Mouse (Mus musculus): ENCODE results near the gene Abi3bp. TPM values are rescaled to one million over a fixed set of nuclear protein-coding genes. Genes with fewer than 3 reads are reported as not detected.

The Abi3bp gene
- polyA plus RNA-seq, 1 experiment from 2014 or later, result 1.8 TPM

GRCm38 (mm10) chr16:56478575-56479191 lies 1.0 kb downstream of the Abi3bp start:
- ATAC-seq (ENCODE audit: extremely low read depth, insufficient number of reproducible peaks, low FRiP score, low TSS enrichment), result no peak
- 31% methylated on average over 12 of the region's 12 CpGs for WGBS

GRCm38 (mm10) chr16:56483466-56483865 lies 5.8 kb downstream of the Abi3bp start:
- Histone ChIP-seq H3K9me3 (no peaks in the 10 kb centered on the region), H3K4me1 (no peaks in the 10 kb centered on the region), H3K4me2 (no peak overlapping the region), H3K4me3 (no peak overlapping the region), H3K9ac (no peak overlapping the region), H3K27me3 (replicated peaks) (no peaks in the 10 kb centered on the region), H3K27ac (replicated peaks) (no peak overlapping the region), H3K36me3 (no peaks in the 10 kb centered on the region)
- ATAC-seq (ENCODE audit: extremely low read depth, insufficient number of reproducible peaks, low FRiP score, low TSS enrichment), result no peak
- WGBS, result 88% methylated on average over 10 of the region's 10 CpGs

More at GRCm38 (mm10) chr16:56478575-56479191, 1.0 kb downstream of the Abi3bp start:
- H3K27ac ChIP-seq (replicated peaks), result no peak overlapping the region
- peaks cover 6% of the 10 kb centered on the region; the same call in 1 of the 2 replicates for H3K4me1 ChIP-seq
- H3K9me3 ChIP-seq, result no peaks in the 10 kb centered on the region
- peak overlapping the region; percentile 44 for H3K4me3 ChIP-seq
- no peaks in the 10 kb centered on the region for H3K27me3 ChIP-seq (replicated peaks)
- peak overlapping the region; percentile 62 for H3K4me2 ChIP-seq
- no peaks in the 10 kb centered on the region for H3K36me3 ChIP-seq
- peak overlapping the region; percentile 61 for H3K9ac ChIP-seq

GRCm38 (mm10) chr16:56486461-56486860 lies 8.8 kb downstream of the Abi3bp start:
- no peaks in the 10 kb centered on the region for H3K9me3 ChIP-seq
- no peaks in the 10 kb centered on the region for H3K27me3 ChIP-seq (replicated peaks)
- no peak overlapping the region for H3K9ac ChIP-seq
- 40% methylated on average over 4 of the region's 4 CpGs for WGBS
- no peak overlapping the region for H3K4me3 ChIP-seq
- no peaks in the 10 kb centered on the region for H3K4me1 ChIP-seq
- no peak for ATAC-seq (ENCODE audit: extremely low read depth, insufficient number of reproducible peaks, low FRiP score, low TSS enrichment)
- no peaks in the 10 kb centered on the region for H3K36me3 ChIP-seq
- H3K27ac ChIP-seq (replicated peaks), result no peak overlapping the region
- H3K4me2 ChIP-seq, result no peak overlapping the region

DNA sequence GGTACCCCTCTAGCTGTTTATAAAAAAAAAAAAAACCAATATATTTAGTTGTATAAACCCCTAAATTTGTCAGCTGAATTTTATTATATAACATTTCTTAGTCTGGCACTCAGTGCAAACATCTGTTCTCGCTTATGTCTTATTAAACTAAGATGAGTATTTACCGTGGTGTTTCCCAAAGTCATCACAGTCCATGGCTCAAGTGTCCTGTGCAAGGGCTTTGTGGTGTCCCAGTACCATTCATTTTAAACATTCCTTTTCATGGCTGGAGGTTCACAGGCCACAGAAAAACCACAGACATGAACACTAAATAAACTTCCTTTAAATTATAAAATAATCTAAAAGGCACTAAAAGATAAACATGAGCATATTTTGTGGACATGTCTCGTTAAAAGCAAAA lies 13.2 kb downstream of the Abi3bp start:
- 70% methylated on average over 3 of the region's 3 CpGs for WGBS
- Histone ChIP-seq H3K27me3 (replicated peaks) (no peaks in the 10 kb centered on the region), H3K9ac (no peak overlapping the region), H3K9me3 (no peaks in the 10 kb centered on the region), H3K4me2 (no peak overlapping the region), H3K4me3 (no peak overlapping the region), H3K27ac (replicated peaks) (no peak overlapping the region), H3K4me1 (no peaks in the 10 kb centered on the region), H3K36me3 (no peaks in the 10 kb centered on the region)
- ATAC-seq (ENCODE audit: extremely low read depth, insufficient number of reproducible peaks, low FRiP score, low TSS enrichment), result no peak

GRCm38 (mm10) chr16:56495266-56495665 lies 17.6 kb downstream of the Abi3bp start:
- no peak overlapping the region for H3K27ac ChIP-seq (replicated peaks)
- no peak overlapping the region for H3K9ac ChIP-seq
- no peak for ATAC-seq (ENCODE audit: extremely low read depth, insufficient number of reproducible peaks, low FRiP score, low TSS enrichment)

GRCm38 (mm10) chr16:56496743-56497142 lies 19.1 kb downstream of the Abi3bp start:
- no peak for ATAC-seq (ENCODE audit: extremely low read depth, insufficient number of reproducible peaks, low FRiP score, low TSS enrichment)
- H3K4me2 ChIP-seq, result no peak overlapping the region
- no peaks in the 10 kb centered on the region; the same call in 1 of the 2 replicates for H3K4me1 ChIP-seq
- H3K4me3 ChIP-seq, result no peak overlapping the region
- H3K27me3 ChIP-seq (replicated peaks), result no peaks in the 10 kb centered on the region
- no peaks in the 10 kb centered on the region for H3K9me3 ChIP-seq
- no peaks in the 10 kb centered on the region for H3K36me3 ChIP-seq
- no peak overlapping the region for H3K27ac ChIP-seq (replicated peaks)
- H3K9ac ChIP-seq, result no peak overlapping the region
- WGBS, result 57% methylated on average over 4 of the region's 4 CpGs

More at GRCm38 (mm10) chr16:56495266-56495665, 17.6 kb downstream of the Abi3bp start:
- WGBS, result 51% methylated on average over 4 of the region's 4 CpGs
- no peaks in the 10 kb centered on the region for H3K9me3 ChIP-seq
- H3K27me3 ChIP-seq (replicated peaks), result no peaks in the 10 kb centered on the region
- no peak overlapping the region for H3K4me3 ChIP-seq
- H3K36me3 ChIP-seq, result no peaks in the 10 kb centered on the region
- no peak overlapping the region for H3K4me2 ChIP-seq
- H3K4me1 ChIP-seq, result no peaks in the 10 kb centered on the region

DNA sequence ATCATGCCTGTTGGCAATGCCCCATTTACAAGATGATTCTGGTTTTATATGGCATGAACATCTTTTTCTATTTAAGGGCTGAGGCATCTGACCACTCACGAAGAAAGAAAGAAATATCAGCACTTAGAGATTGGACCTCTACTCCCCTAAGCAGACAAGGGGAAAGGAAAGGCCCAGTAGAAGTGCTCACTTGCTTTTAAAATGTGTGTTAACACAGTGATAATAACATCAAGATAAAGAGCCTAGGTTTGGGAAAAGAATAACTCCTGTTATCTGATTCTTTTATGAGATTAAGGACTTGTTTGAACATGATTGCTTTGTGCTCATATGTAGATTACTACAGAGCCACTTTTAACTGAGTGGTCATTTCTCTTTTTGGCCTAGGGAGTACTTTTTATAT lies 21.0 kb downstream of the Abi3bp start:
- 36% methylated on average over 1 of the region's 1 CpGs for WGBS
- no peak overlapping the region for H3K27ac ChIP-seq (replicated peaks)
- ATAC-seq (ENCODE audit: extremely low read depth, insufficient number of reproducible peaks, low FRiP score, low TSS enrichment), result no peak

GRCm38 (mm10) chr16:56500441-56500840 lies 22.8 kb downstream of the Abi3bp start:
- H3K4me1 ChIP-seq, result peaks cover 4% of the 10 kb centered on the region; the same call in 1 of the 2 replicates
- no peak overlapping the region for H3K9ac ChIP-seq
- no peaks in the 10 kb centered on the region for H3K9me3 ChIP-seq
- no peaks in the 10 kb centered on the region for H3K36me3 ChIP-seq
- H3K4me2 ChIP-seq, result no peak overlapping the region
- no peak overlapping the region for H3K4me3 ChIP-seq
- 44% methylated on average over 3 of the region's 3 CpGs for WGBS
- H3K27ac ChIP-seq (replicated peaks), result no peak overlapping the region
- no peak for ATAC-seq (ENCODE audit: extremely low read depth, insufficient number of reproducible peaks, low FRiP score, low TSS enrichment)
- no peaks in the 10 kb centered on the region for H3K27me3 ChIP-seq (replicated peaks)

More for the DNA sequence above, 21.0 kb downstream of the Abi3bp start:
- Histone ChIP-seq H3K36me3 (no peaks in the 10 kb centered on the region), H3K4me2 (no peak overlapping the region), H3K27me3 (replicated peaks) (no peaks in the 10 kb centered on the region), H3K9me3 (no peaks in the 10 kb centered on the region), H3K4me1 (peaks cover 4% of the 10 kb centered on the region; the same call in 1 of the 2 replicates), H3K9ac (no peak overlapping the region), H3K4me3 (no peak overlapping the region)

GRCm38 (mm10) chr16:56501101-56501500 lies 23.4 kb downstream of the Abi3bp start:
- Histone ChIP-seq H3K36me3 (no peaks in the 10 kb centered on the region), H3K4me3 (no peak overlapping the region), H3K9ac (no peak overlapping the region), H3K4me1 (peaks cover 4% of the 10 kb centered on the region; the same call in 1 of the 2 replicates), H3K27ac (replicated peaks) (no peak overlapping the region), H3K9me3 (no peaks in the 10 kb centered on the region), H3K4me2 (no peak overlapping the region), H3K27me3 (replicated peaks) (no peaks in the 10 kb centered on the region)
- no peak for ATAC-seq (ENCODE audit: extremely low read depth, insufficient number of reproducible peaks, low FRiP score, low TSS enrichment)
- 65% methylated on average over 6 of the region's 6 CpGs for WGBS

GRCm38 (mm10) chr16:56501513-56501912 lies 23.8 kb downstream of the Abi3bp start:
- WGBS, result 40% methylated on average over 2 of the region's 2 CpGs
- no peaks in the 10 kb centered on the region for H3K36me3 ChIP-seq
- H3K4me1 ChIP-seq, result peaks cover 4% of the 10 kb centered on the region; the same call in 1 of the 2 replicates
- no peak overlapping the region for H3K4me2 ChIP-seq
- H3K9me3 ChIP-seq, result no peaks in the 10 kb centered on the region
- H3K27ac ChIP-seq (replicated peaks), result no peak overlapping the region
- H3K9ac ChIP-seq, result no peak overlapping the region
- no peak for ATAC-seq (ENCODE audit: extremely low read depth, insufficient number of reproducible peaks, low FRiP score, low TSS enrichment)
- no peak overlapping the region for H3K4me3 ChIP-seq
- no peaks in the 10 kb centered on the region for H3K27me3 ChIP-seq (replicated peaks)

DNA sequence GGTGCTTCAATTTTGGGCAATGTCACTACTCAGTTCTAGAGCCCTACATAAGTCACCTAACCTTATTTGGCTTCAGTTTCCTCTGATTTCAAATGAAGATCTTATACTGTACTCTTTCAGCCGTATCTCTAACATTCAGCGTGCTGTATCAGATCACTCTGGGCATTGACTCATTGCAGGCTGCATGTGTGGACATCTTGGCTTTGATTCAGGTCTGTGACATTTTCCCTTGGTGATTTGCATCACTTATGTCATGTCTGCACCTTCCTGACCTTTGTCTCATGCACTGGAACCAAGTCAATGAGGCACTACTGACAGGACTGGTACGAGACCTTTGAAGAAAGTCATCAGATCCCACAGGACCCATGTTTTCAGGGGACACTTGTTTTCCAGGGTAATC lies 24.5 kb downstream of the Abi3bp start:
- H3K36me3 ChIP-seq, result no peaks in the 10 kb centered on the region
- H3K9ac ChIP-seq, result no peak overlapping the region
- H3K4me2 ChIP-seq, result no peak overlapping the region
- no peak overlapping the region for H3K27ac ChIP-seq (replicated peaks)
- WGBS, result 70% methylated on average over 3 of the region's 3 CpGs
- peaks cover 4% of the 10 kb centered on the region; the same call in 1 of the 2 replicates for H3K4me1 ChIP-seq
- no peak for ATAC-seq (ENCODE audit: extremely low read depth, insufficient number of reproducible peaks, low FRiP score, low TSS enrichment)
- H3K9me3 ChIP-seq, result no peaks in the 10 kb centered on the region
- no peaks in the 10 kb centered on the region for H3K27me3 ChIP-seq (replicated peaks)
- no peak overlapping the region for H3K4me3 ChIP-seq

GRCm38 (mm10) chr16:56503941-56504340 lies 26.3 kb downstream of the Abi3bp start:
- WGBS, result 73% methylated on average over 2 of the region's 2 CpGs
- Histone ChIP-seq H3K4me1 (peaks cover 4% of the 10 kb centered on the region; the same call in 1 of the 2 replicates), H3K4me3 (no peak overlapping the region), H3K9me3 (no peaks in the 10 kb centered on the region), H3K27ac (replicated peaks) (no peak overlapping the region), H3K9ac (no peak overlapping the region), H3K36me3 (no peaks in the 10 kb centered on the region), H3K27me3 (replicated peaks) (no peaks in the 10 kb centered on the region), H3K4me2 (no peak overlapping the region)
- no peak for ATAC-seq (ENCODE audit: extremely low read depth, insufficient number of reproducible peaks, low FRiP score, low TSS enrichment)

All from heart, embryonic 13.5 days (tissue).